Mouse (Mus musculus): Measurements from ENCODE around the gene Slf2. TPM values are rescaled to one million over a fixed set of nuclear protein-coding genes. Genes with fewer than 3 reads are reported as not detected.

Gene Slf2
- polyA plus RNA-seq, 1 experiment from 2014 or later = 29.4 TPM

DNA sequence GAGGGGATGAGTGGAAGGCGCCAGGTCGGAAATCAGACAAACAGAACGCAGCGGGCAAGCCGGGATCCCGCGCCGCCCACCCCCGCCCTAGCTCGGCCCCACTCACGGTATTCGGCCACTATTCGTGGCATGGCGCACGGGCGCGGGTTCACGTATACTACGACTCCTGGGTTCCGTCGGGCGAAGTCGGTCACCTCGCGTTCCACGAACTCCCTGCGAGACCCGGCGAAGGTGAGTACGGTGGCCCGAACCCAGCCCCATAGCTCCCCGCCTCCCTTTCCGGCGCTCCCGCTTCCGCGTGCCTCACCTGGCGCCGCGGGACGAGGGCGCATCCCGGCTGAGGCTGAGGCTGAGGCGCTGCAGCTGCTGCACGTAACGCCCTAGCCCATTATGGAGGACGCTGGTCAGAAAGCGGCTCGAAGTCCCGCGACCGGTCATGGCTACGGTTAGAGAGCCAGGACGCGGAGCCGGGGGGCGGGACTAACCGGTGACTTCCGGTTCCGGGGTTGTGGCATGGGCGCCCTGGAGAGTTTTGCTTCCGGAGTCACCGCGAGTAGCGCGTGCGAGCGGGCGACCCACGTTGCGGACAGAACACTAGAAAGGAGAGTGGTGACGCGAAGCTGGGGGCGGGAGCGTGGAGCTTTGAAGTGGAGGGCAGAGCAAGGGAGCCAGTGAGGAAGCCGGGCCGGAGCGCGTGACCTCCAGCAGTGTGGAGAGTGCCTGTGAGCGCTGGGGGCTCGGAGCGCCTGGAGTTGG is 75.2 kb downstream of the Slf2 start, which contains the start of gene Mrpl43:
Gene Mrpl43 (minus strand): TSS at position 486 of the 756 bp plus-strand sequence.
- Histone ChIP-seq H3K9me3 (no peaks in the 10 kb centered on the region), H3K36me3 (peaks cover 32% of the 10 kb centered on the region), H3K4me1 (peaks cover 26% of the 10 kb centered on the region), H3K4me3 (peak within 1 kb of the TSS; percentile 92), H3K27ac (peak within 1 kb of the TSS; percentile 82), H3K27me3 (no peaks in the 10 kb centered on the region), H3K9ac (peak within 1 kb of the TSS; percentile 75), H3K4me2 (peak within 1 kb of the TSS; percentile 93)
- under 1% methylated on average over 82 of the region's 82 CpGs for WGBS
- peak; percentile 91 for ATAC-seq (ENCODE audit: borderline replicate concordance, extremely low read depth, low FRiP score, low TSS enrichment)

GRCm38 (mm10) chr19:45007021-45007420 is 76.1 kb downstream of the Slf2 start:
- peak overlapping the region; percentile 76 for H3K27ac ChIP-seq
- WGBS = 24% methylated on average over 17 of the region's 17 CpGs
- peaks cover 40% of the 10 kb centered on the region for H3K36me3 ChIP-seq
- H3K27me3 ChIP-seq = no peaks in the 10 kb centered on the region
- H3K4me1 ChIP-seq = peaks cover 26% of the 10 kb centered on the region
- H3K4me2 ChIP-seq = peak overlapping the region; percentile 93
- H3K9ac ChIP-seq = peak overlapping the region; percentile 75
- no peaks in the 10 kb centered on the region for H3K9me3 ChIP-seq
- ATAC-seq (ENCODE audit: borderline replicate concordance, extremely low read depth, low FRiP score, low TSS enrichment) = no peak
- H3K4me3 ChIP-seq = peak overlapping the region; percentile 92

DNA sequence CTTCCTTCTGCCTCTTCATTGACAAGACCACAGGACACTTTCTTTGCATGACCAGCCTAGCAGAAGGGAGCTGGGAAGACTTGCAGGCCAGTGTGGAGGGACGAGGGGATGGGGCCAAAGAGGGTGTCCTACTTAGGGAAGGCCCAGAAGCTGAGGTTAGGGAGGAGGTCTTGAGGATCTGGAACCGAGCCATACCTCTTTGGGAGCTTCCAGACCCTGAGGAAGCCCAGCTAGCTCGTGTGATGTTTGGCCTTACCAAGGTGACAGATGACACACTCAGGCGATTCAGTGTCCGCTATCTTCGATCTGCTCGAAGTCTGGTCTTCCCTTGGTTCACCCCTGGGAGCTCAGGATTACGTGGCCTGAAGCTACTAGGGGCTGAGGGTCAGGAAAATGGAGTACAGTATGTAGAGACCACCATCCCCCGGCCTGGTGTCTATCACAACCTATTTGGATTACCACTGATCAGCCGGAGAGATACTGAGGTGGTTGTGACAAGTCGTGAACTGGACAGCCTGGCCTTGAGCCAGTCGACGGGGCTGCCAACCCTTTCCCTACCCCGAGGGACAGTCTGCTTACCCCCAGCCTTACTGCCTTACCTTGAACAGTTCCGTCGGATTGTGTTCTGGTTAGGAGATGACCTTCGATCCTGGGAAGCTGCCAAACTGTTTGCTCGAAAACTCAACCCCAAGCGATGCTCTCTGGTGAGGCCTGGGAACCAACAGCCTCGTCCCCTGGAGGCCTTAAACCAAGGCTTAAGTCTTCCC is 76.7 kb downstream of the Slf2 start:
- 70% methylated on average over 20 of the region's 20 CpGs for WGBS
- Histone ChIP-seq H3K9me3 (no peaks in the 10 kb centered on the region), H3K4me3 (peak overlapping the region; percentile 92), H3K9ac (peak overlapping the region; percentile 75; the same call in 1 of the 2 replicates), H3K36me3 (peaks cover 37% of the 10 kb centered on the region), H3K4me1 (peaks cover 26% of the 10 kb centered on the region), H3K4me2 (peak overlapping the region; percentile 93), H3K27ac (peak overlapping the region; percentile 76; the same call in 1 of the 2 replicates), H3K27me3 (no peaks in the 10 kb centered on the region)
- no peak for ATAC-seq (ENCODE audit: borderline replicate concordance, extremely low read depth, low FRiP score, low TSS enrichment)

DNA sequence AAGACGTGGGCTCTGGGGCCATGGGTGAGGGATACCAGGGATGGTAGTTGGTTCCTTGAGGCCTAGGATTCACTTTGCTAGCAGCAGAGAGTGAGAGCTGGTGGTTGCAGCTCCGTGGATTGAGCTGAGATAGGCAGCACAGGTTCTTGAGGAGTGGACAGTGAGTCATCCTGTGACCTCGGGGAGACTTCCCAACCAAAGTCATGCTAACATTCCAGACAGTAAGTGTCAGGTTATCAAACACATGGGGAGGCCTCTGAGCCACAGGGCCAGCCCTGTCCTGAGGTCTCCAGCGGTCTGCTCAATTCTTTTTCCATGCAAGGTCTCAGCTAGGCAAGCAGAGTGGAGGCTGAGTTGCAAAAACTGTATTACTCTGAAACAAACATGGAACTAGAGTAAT is 79.7 kb downstream of the Slf2 start:
- 84% methylated on average over 4 of the region's 4 CpGs for WGBS
- Histone ChIP-seq H3K4me3 (no peak overlapping the region), H3K27ac (no peak overlapping the region), H3K9me3 (no peaks in the 10 kb centered on the region), H3K4me2 (no peak overlapping the region), H3K36me3 (peaks cover 26% of the 10 kb centered on the region), H3K9ac (no peak overlapping the region), H3K27me3 (no peaks in the 10 kb centered on the region), H3K4me1 (peaks cover 43% of the 10 kb centered on the region)
- no peak for ATAC-seq (ENCODE audit: borderline replicate concordance, extremely low read depth, low FRiP score, low TSS enrichment)

GRCm38 (mm10) chr19:45012219-45012618 is 81.3 kb downstream of the Slf2 start:
- WGBS = 80% methylated on average over 8 of the region's 8 CpGs
- Histone ChIP-seq H3K4me2 (no peak overlapping the region), H3K9me3 (no peaks in the 10 kb centered on the region), H3K27ac (no peak overlapping the region), H3K4me1 (peaks cover 49% of the 10 kb centered on the region), H3K9ac (no peak overlapping the region), H3K27me3 (no peaks in the 10 kb centered on the region), H3K36me3 (peaks cover 26% of the 10 kb centered on the region), H3K4me3 (no peak overlapping the region)
- ATAC-seq (ENCODE audit: borderline replicate concordance, extremely low read depth, low FRiP score, low TSS enrichment) = no peak

DNA sequence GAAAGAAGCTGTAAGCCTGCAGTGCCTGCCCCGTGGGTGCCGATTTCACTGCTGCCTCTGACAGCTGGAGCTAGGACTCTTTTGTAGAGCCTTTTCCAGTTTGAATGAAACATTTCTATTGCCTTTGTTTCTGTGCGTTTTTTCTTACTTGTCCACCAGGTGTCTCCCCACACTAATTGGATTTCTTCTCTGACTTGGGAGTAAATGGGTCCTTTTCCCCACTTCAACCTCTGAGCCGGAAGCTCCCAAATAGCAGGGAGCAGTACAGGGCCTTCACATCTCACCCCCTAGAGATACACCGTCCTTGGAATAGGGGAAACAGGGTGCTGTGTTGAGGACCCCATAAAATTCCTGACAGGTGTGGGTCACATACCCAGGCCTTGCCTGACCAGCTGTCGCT is 81.7 kb downstream of the Slf2 start:
- no peaks in the 10 kb centered on the region for H3K27me3 ChIP-seq
- ATAC-seq (ENCODE audit: borderline replicate concordance, extremely low read depth, low FRiP score, low TSS enrichment) = no peak
- H3K36me3 ChIP-seq = peaks cover 26% of the 10 kb centered on the region
- H3K9me3 ChIP-seq = no peaks in the 10 kb centered on the region
- H3K27ac ChIP-seq = no peak overlapping the region
- H3K4me1 ChIP-seq = peaks cover 47% of the 10 kb centered on the region
- 37% methylated on average over 6 of the region's 6 CpGs for WGBS
- H3K4me2 ChIP-seq = no peak overlapping the region
- no peak overlapping the region for H3K4me3 ChIP-seq
- no peak overlapping the region for H3K9ac ChIP-seq

- WGBS = 58% methylated on average over 6 of the region's 6 CpGs
- H3K9ac ChIP-seq = peak overlapping the region; percentile 0; the same call in 1 of the 2 replicates
Measured at GRCm38 (mm10) chr19:45013581-45014225, 82.8 kb downstream of the Slf2 start.

GRCm38 (mm10) chr19:45014335-45014971 is 83.5 kb downstream of the Slf2 start, which contains the start of gene Lzts2:
Gene Lzts2 (plus strand): TSS chr19:45014414.
- ATAC-seq (ENCODE audit: borderline replicate concordance, extremely low read depth, low FRiP score, low TSS enrichment) = no peak
- H3K4me3 ChIP-seq = peak within 1 kb of the TSS; percentile 74
- H3K27me3 ChIP-seq = no peaks in the 10 kb centered on the region
- H3K4me1 ChIP-seq = peaks cover 47% of the 10 kb centered on the region
- H3K27ac ChIP-seq = peak within 1 kb of the TSS; percentile 99
- no peaks in the 10 kb centered on the region for H3K9me3 ChIP-seq
- peak within 1 kb of the TSS; percentile 60 for H3K9ac ChIP-seq
- peak within 1 kb of the TSS; percentile 79 for H3K4me2 ChIP-seq
- H3K36me3 ChIP-seq = peaks cover 23% of the 10 kb centered on the region
- WGBS = 10% methylated on average over 10 of the region's 10 CpGs

More at GRCm38 (mm10) chr19:45013581-45014225, 82.8 kb downstream of the Slf2 start:
- peak overlapping the region; percentile 99 for H3K27ac ChIP-seq
- peak overlapping the region; percentile 79; the same call in 1 of the 2 replicates for H3K4me2 ChIP-seq
- ATAC-seq (ENCODE audit: borderline replicate concordance, extremely low read depth, low FRiP score, low TSS enrichment) = no peak
- no peaks in the 10 kb centered on the region for H3K27me3 ChIP-seq
- H3K36me3 ChIP-seq = peaks cover 26% of the 10 kb centered on the region
- no peak overlapping the region for H3K4me3 ChIP-seq
- H3K4me1 ChIP-seq = peaks cover 39% of the 10 kb centered on the region
- no peaks in the 10 kb centered on the region for H3K9me3 ChIP-seq

GRCm38 (mm10) chr19:45014981-45015402 is 84.0 kb downstream of the Slf2 start:
- Histone ChIP-seq H3K9ac (peak overlapping the region; percentile 60), H3K4me1 (peaks cover 52% of the 10 kb centered on the region), H3K4me3 (peak overlapping the region; percentile 74), H3K9me3 (no peaks in the 10 kb centered on the region), H3K4me2 (peak overlapping the region; percentile 79), H3K27ac (peak overlapping the region; percentile 99), H3K27me3 (no peaks in the 10 kb centered on the region), H3K36me3 (peaks cover 19% of the 10 kb centered on the region)
- 0% methylated on average over 25 of the region's 25 CpGs for WGBS
- ATAC-seq (ENCODE audit: borderline replicate concordance, extremely low read depth, low FRiP score, low TSS enrichment) = 0 out of 2 replicates have a peak, but pooled peaks have one; percentile 16

GRCm38 (mm10) chr19:45015518-45016281 is 84.7 kb downstream of the Slf2 start:
- Histone ChIP-seq H3K27me3 (no peaks in the 10 kb centered on the region), H3K4me3 (peak overlapping the region; percentile 74), H3K9me3 (no peaks in the 10 kb centered on the region), H3K9ac (peak overlapping the region; percentile 60), H3K36me3 (peaks cover 12% of the 10 kb centered on the region), H3K27ac (peak overlapping the region; percentile 99), H3K4me1 (peaks cover 59% of the 10 kb centered on the region), H3K4me2 (peak overlapping the region; percentile 79)
- ATAC-seq (ENCODE audit: borderline replicate concordance, extremely low read depth, low FRiP score, low TSS enrichment) = no peak
- 0% methylated on average over 34 of the region's 34 CpGs for WGBS

Measured in lung, embryonic 15.5 days (tissue).